In the genomic region with DNA sequence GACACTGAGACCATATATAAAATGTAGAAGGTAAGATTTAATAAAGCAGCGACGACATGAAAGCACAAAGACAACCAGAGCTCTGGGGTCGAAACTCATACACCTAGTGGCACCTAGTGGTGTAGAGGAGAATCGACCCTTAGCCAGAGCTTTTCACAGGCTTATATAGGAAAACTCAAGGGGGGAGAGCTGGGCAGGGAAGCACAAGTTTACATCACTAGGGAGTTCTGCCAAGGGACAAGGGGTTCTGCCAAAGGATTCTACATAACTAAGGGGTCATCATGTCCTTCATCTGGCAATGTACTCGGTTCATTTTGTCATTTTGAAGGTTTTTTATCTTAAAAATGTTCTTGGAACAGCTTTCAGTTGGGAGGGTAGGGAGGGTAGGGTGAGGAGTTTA, we compare ENCODE assay signal across 18 mouse cellular contexts. TPM values are rescaled to one million over a fixed set of nuclear protein-coding genes. Genes with fewer than 3 reads are reported as not detected.
DNase-seq lines count a peak whose midpoint lies in the region; TF ChIP-seq lines count a peak whose summit lies in the region.
"Not testable (repeated sequence)": the region's sequence is repeated elsewhere in the genome, so short reads cannot be mapped to it uniquely, and the experiment has no call there.
"Had no signal": no experiment of that assay in that cellular context is flagged by ENCODE, and none has a peak within 500 bp of the region (broad histone marks: within the 10 kb centered on the region; RNA-seq: fewer than 3 reads in every experiment).

No protein-coding gene starts in this region.

- TF ChIP-seq EP300 in heart, adult 2 months (IDR thresholded peaks at IDR 0.05; ENCODE audit: insufficient read depth, low read depth, low read length): not testable (repeated sequence)

- not testable (repeated sequence) for H3K9ac ChIP-seq in heart, adult 2 months (ENCODE audit: low read depth, low read length)

- H3K4me3 ChIP-seq in heart, adult 2 months; kidney, adult 2 months (ENCODE audit: insufficient read depth, low read depth, low read length); left cerebral cortex, adult 2 months; thymus, adult 2 months (ENCODE audit: control insufficient read depth, insufficient read depth, low read length): not testable (repeated sequence)

- DNase-seq in adrenal gland, postnatal 10 days: peak; percentile 54
- peak; percentile 16 to 19 for DNase-seq in cerebellum, postnatal 10 days
- DNase-seq in heart, adult 2 months: peak; percentile 31 to 46
- peak; percentile 33 for DNase-seq in kidney, adult 2 months
- DNase-seq in left cerebral cortex, adult 2 months (ENCODE audit: extremely low spot score in 1 of 2, low spot score in 2 of 2): peak; percentile 10 to 11
- DNase-seq in ovary, postnatal 36 days (ENCODE audit: low spot score): peak; percentile 27
- DNase-seq in thymus, adult 2 months: peak; percentile 14

- H3K27ac ChIP-seq in heart, adult 2 months; kidney, adult 2 months (ENCODE audit: insufficient read depth, low read depth, low read length); left cerebral cortex, adult 2 months; thymus, adult 2 months (ENCODE audit: control insufficient read depth, insufficient read depth, low read length): not testable (repeated sequence)

- not testable (repeated sequence) for H3K79me2 ChIP-seq in heart, adult 2 months (replicated peaks; ENCODE audit: control insufficient read depth, insufficient read depth, low read length)

- WGBS in heart, adult 2 months: 80% methylated on average over 1 of the region's 5 CpGs
- WGBS in kidney, adult 2 months: 53% methylated on average over 4 of the region's 5 CpGs
- WGBS in thymus, adult 2 months: 88% methylated on average over 1 of the region's 5 CpGs

- H3K36me3 ChIP-seq in heart, adult 2 months (ENCODE audit: control insufficient read depth, insufficient read depth, low read length); kidney, adult 2 months (ENCODE audit: control insufficient read depth, insufficient read depth, low read length); thymus, adult 2 months (ENCODE audit: control insufficient read depth, insufficient read depth, low read length): not testable (repeated sequence)

- TF ChIP-seq POLR2A in heart, adult 2 months (IDR thresholded peaks at IDR 0.05; ENCODE audit: insufficient read depth, low read depth, low read length); kidney, adult 2 months (IDR thresholded peaks at IDR 0.05; ENCODE audit: low read depth, low read length); thymus, adult 2 months (IDR thresholded peaks at IDR 0.05; ENCODE audit: control insufficient read depth, extremely low read depth, insufficient read depth, low read length, poor library complexity): not testable (repeated sequence)

- intact Hi-C loops in heart, adult 2 months (cut with DNase I); left cerebral cortex, adult 2 months (cut with DNase I): not testable (repeated sequence)

- not testable (repeated sequence) for H3K27me3 ChIP-seq in heart, adult 2 months (ENCODE audit: control insufficient read depth, insufficient read depth, low read length); kidney, adult 2 months (replicated peaks; ENCODE audit: control insufficient read depth, insufficient read depth, low read length); thymus, adult 2 months (ENCODE audit: control insufficient read depth, insufficient read depth, low read length)

- TF ChIP-seq CTCF in heart, adult 2 months (IDR thresholded peaks at IDR 0.05); kidney, adult 2 months (conservative IDR thresholded peaks at IDR 0.05; ENCODE audit: insufficient read depth, insufficient read length, low read depth, low read length); left cerebral cortex, adult 2 months (IDR thresholded peaks at IDR 0.05); thymus, adult 2 months (IDR thresholded peaks at IDR 0.05; ENCODE audit: borderline replicate concordance, control insufficient read depth, extremely low read depth, insufficient read depth, low read length, poor library complexity): not testable (repeated sequence)

- not testable (repeated sequence) for H3K4me1 ChIP-seq in heart, adult 2 months (ENCODE audit: control insufficient read depth, insufficient read depth, low read length); kidney, adult 2 months (ENCODE audit: control insufficient read depth, insufficient read depth, low read length); thymus, adult 2 months (replicated peaks; ENCODE audit: control insufficient read depth, insufficient read depth, low read length)

RNA-seq across cellular contexts. Expression of a gene that starts 42.7 kb away (rescaled TPM):
- not detected for total RNA-seq in adrenal gland, postnatal 10 days (2021)
- total RNA-seq in heart, adult 2 months (2021): not detected
- polyA plus RNA-seq in heart, adult 2 months (2012; rRNA removed): not detected in 2 replicates
- polyA plus RNA-seq in kidney, adult 2 months (2012; rRNA removed): not detected in 2 replicates
- not detected for total RNA-seq in left cerebral cortex, adult 2 months (2021)
- not detected in 2 replicates for polyA plus RNA-seq in thymus, adult 2 months (2012; rRNA removed)
- total RNA-seq: G1E; hematopoietic stem cell, adult 5-6 weeks; left cerebral cortex, adult 18-20 months; midbrain, postnatal 0 days had no signal
- polyA plus RNA-seq: brain, embryonic 14.5 days; embryonic facial prominence, embryonic 11.5 days; G1E; gonadal fat pad, adult 2 months; large intestine, adult 2 months; limb, embryonic 13.5 days; liver, embryonic 16.5 days; midbrain, postnatal 0 days; neural tube, embryonic 12.5 days had no signal
